Mouse (Mus musculus) brain, adult 2 months (tissue): ENCODE measurements around the gene Nfatc2.
A peak's percentile ranks its signal among the peaks of the same experiment; 100 is the strongest.

Source experiments
- DNase-seq: peaks from one replicate; pipeline ENCODE4 v3.0.0; 2011; ENCODE audit warnings: low read depth, low spot score

Nfatc2 gene

GRCm38 (mm10) chr2:168532061-168532833 lies 69.2 kb downstream of the Nfatc2 start:
- DNase-seq, result no peak

DNA sequence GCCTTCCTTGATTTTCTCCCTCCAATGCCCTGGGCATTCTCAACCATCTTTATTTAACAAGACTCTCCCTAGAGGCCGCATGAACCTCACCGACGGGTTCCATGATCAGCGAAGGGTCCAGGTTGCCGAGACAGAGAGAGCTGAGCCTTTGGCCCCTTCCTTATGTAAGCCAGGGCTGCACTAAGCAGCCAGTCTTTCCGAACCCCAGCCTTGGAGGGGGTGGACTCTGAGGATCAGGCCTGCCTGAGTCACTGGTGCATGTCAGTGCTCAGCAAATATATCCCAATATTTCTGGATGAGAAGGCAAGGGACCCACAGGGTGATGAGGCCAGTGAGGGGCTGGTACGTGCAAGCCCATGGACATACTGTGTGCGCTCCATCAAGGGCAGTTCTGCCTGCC lies 72.9 kb downstream of the Nfatc2 start:
- no peak for DNase-seq

- no peak for DNase-seq
Observed at GRCm38 (mm10) chr2:168527430-168527792, 74.0 kb downstream of the Nfatc2 start.

DNA sequence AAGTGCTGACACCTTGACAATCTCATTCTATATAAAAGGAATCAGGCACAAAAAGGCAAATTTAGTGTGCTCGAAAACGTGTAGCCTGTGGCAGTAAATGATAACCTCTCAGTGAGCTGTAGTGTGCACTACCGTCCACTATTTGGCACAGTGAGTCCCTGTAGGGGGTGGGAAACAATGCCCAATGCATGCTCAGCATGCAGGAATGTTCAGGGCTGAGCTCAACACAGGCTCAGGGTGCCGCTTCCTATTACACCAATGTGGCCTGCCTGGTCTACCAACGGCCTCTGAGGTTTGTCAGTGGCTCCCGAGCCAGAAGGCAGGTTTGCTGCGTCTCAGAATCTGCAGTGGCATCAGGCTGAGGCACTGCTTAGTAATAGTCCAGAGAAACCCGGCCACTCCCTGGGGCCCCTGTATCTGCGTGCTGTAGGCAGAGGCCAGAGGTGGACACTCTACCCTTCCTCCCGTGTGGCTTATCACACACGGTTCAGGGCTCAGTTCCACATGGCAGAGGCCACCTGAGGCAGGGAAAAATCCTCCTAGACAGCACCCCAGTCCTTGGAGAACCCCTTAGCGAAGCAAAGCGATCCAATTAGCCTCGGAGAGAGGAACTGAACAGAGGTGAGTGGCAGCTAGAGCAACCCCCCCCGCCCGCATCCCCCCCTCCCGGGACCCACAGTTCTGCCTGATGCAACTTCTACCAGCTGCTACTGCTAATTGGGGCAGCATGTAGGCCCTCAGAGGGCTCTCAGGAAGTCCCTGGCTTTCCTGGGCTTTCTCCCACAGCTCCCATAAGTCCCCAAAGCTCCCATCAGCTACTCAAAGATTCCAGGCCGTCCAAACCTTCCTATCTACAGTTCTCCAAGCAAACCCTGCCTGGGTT lies 74.7 kb downstream of the Nfatc2 start:
- no peak for DNase-seq

DNA sequence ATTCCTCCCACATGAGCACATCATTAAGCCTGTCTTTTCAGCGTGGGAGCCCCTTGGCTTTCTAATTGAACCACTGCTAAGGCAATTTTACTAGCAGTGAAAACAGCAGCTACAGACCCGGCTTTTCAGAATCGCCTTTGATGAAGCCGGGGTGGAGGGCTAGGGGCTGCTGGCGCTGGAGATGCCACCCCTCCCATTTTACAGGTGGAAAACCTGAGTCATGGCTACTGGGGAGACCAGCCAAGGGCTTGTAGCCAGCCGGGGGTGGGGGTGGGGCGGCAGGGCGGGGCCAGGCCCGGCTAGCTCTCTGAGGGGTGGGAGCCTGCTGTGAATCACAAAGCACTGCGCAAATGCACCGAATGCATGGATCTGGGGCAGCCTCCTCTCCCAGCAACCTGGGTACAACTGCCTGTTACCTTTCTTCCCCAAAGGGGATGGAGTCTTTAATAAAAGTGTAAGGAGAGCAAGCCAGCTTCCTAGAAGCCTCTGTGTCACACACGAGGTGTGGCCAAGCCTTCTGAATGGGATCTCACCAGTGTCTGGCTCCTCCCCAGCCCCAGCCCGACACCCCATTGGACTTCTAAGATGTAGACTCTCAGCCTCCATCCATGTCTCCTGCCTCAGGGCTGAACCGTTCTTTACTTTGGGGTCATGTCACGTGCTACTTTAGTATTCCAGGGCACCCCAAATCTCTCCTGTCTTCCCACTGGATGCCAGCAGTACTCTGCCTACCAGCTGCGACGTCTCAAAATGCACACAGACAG lies 75.9 kb downstream of the Nfatc2 start:
- peak; percentile 32 for DNase-seq

- DNase-seq, result peak; percentile 94
Observed at GRCm38 (mm10) chr2:168524905-168525381, 76.5 kb downstream of the Nfatc2 start.

GRCm38 (mm10) chr2:168522247-168522646 lies 79.2 kb downstream of the Nfatc2 start:
- DNase-seq, result no peak

DNA sequence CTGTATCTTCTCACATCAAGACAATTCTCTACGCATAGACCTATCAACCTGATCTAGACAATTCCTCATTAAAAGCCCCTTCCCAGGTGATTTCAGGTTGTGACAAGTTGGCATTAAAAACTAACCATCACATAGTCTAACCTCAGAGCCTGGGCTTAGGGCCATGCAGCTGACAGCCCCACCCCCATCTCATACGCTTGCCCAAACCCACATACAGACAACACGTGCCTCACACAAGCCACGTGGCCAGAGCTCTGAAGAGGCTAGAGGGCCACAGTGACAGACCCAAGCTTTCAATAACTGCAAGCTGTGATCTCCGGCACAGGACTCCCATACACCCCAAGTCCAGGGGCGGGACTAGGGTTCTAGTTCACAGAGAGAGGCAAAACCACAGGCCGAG lies 80.7 kb downstream of the Nfatc2 start:
- no peak for DNase-seq

GRCm38 (mm10) chr2:168519589-168519988 lies 81.9 kb downstream of the Nfatc2 start:
- DNase-seq, result no peak

GRCm38 (mm10) chr2:168518256-168518659 lies 83.2 kb downstream of the Nfatc2 start:
- DNase-seq, result peak; percentile 63

- no peak for DNase-seq
Observed at GRCm38 (mm10) chr2:168517774-168518173, 83.7 kb downstream of the Nfatc2 start.

GRCm38 (mm10) chr2:168516717-168517116 lies 84.7 kb downstream of the Nfatc2 start:
- DNase-seq, result no peak

GRCm38 (mm10) chr2:168515466-168515865 lies 86.0 kb downstream of the Nfatc2 start:
- no peak for DNase-seq

GRCm38 (mm10) chr2:168514131-168514530 lies 87.3 kb downstream of the Nfatc2 start:
- no peak for DNase-seq

- no peak for DNase-seq
Observed at GRCm38 (mm10) chr2:168511529-168511928, 89.9 kb downstream of the Nfatc2 start.

GRCm38 (mm10) chr2:168508469-168509198 lies 92.8 kb downstream of the Nfatc2 start:
- DNase-seq, result no peak

DNA sequence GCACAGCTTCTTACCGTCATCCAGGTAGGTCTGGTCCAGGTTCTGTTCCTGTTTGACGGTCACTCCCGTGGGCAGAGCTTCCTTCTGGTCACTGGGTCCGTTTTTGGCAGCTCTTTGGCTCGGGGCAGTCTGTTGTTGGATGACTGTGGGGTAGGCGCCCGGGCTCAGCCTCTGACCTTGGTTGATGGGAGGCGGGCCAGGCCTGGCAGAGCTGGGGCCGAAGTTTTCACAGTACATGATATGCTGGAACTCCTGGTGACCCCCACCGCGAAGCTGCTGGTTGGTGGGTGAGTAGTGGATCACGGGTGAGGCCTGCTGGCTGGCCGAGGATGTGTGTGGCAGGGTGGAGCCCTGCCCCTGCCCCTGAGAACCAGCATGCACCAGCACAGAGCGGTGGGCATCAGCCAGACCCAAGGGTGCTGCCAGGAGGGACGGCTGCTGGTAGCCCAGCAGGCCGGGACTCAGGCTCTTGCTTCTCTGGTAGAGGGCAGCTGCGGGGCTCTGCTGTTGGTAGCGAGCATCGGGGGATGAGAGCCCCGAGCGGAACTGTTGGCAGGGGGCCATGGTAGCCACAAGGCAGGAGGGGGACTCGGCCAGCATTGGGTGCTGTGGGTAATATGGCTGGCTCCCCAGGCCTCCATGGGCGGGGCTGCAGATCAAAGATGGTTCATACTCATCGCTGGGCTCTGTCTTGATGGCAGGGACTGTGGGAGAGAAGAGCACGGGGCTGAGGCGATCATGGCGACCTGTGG lies 96.8 kb downstream of the Nfatc2 start:
- DNase-seq, result no peak

DNA sequence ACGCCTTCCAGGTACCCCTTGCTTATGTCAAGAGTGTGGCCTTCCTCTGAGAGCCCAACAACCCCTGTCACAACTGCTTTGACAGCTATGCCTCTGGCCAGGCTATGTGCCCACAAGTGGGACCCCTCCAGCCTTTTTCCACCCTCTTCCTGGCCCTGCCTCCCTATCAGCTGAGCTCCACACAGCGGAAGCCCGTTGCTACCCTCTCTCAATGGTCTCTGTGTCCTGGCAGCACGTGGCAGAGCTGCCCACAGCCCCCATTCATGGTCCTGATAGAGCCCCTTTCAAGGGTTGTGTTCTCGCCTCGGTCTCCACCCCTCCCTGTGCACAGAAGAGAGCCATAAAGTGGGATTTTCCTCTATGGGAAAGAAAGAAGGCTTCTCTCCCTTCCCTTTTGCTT lies 97.7 kb downstream of the Nfatc2 start:
- DNase-seq, result peak; percentile 43

DNA sequence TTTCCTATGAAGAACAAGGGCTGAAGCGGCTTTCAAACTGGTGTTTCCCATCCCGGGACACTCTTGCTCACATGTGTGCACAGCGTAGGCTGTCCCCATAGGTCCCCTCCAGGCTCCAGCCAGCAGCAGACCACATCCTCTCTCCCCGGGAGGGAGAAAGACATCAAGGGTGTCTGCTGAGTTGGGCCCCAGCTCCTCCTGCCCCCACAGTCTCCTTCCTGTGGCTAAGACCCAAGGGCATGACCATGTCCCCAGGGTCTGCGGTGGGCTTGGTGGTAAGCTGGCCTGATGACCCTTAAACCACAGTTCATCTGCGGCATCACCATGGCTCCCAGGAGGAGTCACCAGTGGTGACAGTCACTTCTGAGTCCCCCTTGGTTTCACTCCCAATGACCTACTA lies 100.7 kb downstream of the Nfatc2 start:
- DNase-seq, result no peak

DNA sequence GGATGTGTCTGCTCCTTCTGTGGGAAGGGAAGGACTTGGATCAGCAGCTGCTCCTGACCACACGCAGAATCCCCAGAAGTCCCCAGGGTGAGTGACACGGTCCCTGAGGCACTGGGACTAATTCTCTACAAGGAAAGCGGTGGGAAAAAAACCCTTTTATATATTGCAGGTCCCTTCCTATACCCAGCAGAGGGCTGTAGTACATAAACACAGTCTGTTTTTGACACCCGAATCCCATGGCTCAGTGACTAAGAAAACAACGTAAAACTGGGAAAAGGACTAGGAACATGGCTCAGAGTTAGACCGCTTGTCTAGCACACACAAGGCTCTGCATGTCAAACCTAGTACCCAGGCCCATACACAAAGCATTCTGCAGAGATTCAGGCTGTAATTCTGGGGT lies 101.2 kb downstream of the Nfatc2 start:
- DNase-seq, result no peak

DNA sequence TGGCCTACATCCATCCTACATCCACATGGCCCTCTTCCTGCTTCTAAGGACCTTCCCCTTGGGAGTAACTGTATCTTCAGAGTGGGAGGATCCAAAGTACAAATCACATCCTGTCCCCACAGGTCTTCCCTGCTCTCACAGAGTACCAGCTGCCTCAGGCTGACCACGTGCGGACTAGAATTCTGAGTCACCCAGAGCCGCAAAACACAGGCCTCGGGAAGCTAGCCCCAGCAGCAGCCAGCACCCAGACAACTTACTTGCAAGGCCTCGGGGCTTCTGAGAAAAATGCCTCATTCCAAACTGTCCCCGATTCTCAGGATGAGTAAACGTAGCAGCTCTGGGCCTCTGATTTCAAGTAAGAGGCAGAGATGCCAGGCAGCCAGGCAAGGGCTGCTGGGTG lies 109.7 kb downstream of the Nfatc2 start:
- DNase-seq, result peak; percentile 73
